Mouse (Mus musculus): Measurements from ENCODE around the gene Slc38a6. TPM values are rescaled to one million over a fixed set of nuclear protein-coding genes. Genes with fewer than 3 reads are reported as not detected.

Gene Slc38a6
- total and polyA plus RNA-seq, 3 experiments: 3.1 to 6.1 TPM; not detected in 1

DNA sequence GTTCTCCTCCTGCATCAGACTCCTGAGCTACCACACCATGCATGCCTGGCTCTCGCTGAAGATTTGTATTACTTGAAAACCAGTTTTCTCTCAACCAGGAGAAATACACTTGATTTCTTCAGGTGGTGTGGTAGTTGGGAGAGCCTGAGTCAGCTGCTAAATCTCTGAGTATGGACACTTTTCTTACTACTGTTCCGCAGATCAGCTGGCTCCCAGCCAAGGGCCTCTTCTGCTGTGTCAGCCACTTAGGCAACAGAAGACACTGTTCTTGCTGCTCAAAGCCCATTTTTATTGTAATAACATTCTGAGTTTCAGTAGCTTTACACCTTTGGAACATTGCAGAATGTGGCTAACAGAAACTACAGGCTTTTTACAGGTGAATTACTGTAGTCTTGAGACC, 72.1 kb downstream of the Slc38a6 start:
- H3K9me3 ChIP-seq (replicated peaks; ENCODE audit: insufficient read depth, low read length): no peaks in the 10 kb centered on the region
- H3K79me2 ChIP-seq (ENCODE audit: control insufficient read depth, insufficient read depth, low read length, poor library complexity): no peaks in the 10 kb centered on the region
- no peak overlapping the region for H3K4me3 ChIP-seq (ENCODE audit: control insufficient read depth in 1 of 2, insufficient read depth in 1 of 2, low read depth in 2 of 2, low read length in 2 of 2)
- TF ChIP-seq MAFK (IDR thresholded peaks at IDR 0.05; ENCODE audit: borderline replicate concordance, low read depth, low read length) (no peak), ZC3H11A (IDR thresholded peaks at IDR 0.05; ENCODE audit: low read depth, low read length) (no peak), ELF1 (IDR thresholded peaks at IDR 0.05; ENCODE audit: low read depth, low read length) (no peak), ETS1 (IDR thresholded peaks at IDR 0.05; ENCODE audit: low read depth, low read length) (no peak), TAL1 (IDR thresholded peaks at IDR 0.05; ENCODE audit: low read length) (no peak)
- no peak overlapping the region for H3K9ac ChIP-seq (ENCODE audit: control insufficient read depth, low read depth, low read length, poor library complexity, severe bottlenecking)
- H3K27ac ChIP-seq (ENCODE audit: control insufficient read depth, low read depth, low read length): no peak overlapping the region
- H3K27me3 ChIP-seq (ENCODE audit: control insufficient read depth in 1 of 2, insufficient read depth in 2 of 2, low read length in 2 of 2): no peaks in the 10 kb centered on the region
- H3K36me3 ChIP-seq (ENCODE audit: control insufficient read depth in 1 of 2, insufficient read depth in 2 of 2, low read length in 2 of 2): no peaks in the 10 kb centered on the region
- no peaks in the 10 kb centered on the region for H3K4me1 ChIP-seq (ENCODE audit: control insufficient read depth in 1 of 2, insufficient read depth in 2 of 2, low read length in 2 of 2)
- peak; percentile 18 for DNase-seq (ENCODE audit: low read depth, low spot score)

GRCm38 (mm10) chr12:73359520-73359919, 72.9 kb downstream of the Slc38a6 start:
- TF ChIP-seq POLR2AphosphoS2 (IDR thresholded peaks at IDR 0.05; ENCODE audit: low read length) (no peak), UBTF (IDR thresholded peaks at IDR 0.05; ENCODE audit: borderline replicate concordance, insufficient read depth, low read depth, low read length) (no peak), HCFC1 (IDR thresholded peaks at IDR 0.05; ENCODE audit: low read depth, low read length) (no peak)

DNA sequence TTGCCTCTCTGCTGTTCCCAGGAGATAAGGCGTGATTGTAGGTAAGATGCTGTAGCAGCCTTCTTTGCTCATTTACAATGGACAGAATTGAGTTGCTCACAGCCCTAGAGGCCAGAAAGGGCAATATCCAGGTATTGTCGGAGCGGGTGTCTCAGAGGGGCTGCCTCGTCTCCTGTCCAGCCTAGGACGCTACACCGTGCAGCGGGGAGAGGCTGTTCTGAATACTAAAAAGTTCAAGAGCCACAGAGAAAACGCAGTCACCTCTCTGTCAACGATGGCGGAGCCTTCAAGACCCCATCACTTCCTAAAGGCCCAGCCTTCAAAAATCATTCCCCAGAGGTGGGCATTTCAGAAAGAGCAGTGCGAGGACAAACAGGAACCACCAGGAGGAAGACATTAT, 74.6 kb downstream of the Slc38a6 start:
- no peaks in the 10 kb centered on the region for H3K27me3 ChIP-seq (ENCODE audit: control insufficient read depth in 1 of 2, insufficient read depth in 2 of 2, low read length in 2 of 2)
- H3K79me2 ChIP-seq (ENCODE audit: control insufficient read depth, insufficient read depth, low read length, poor library complexity): no peaks in the 10 kb centered on the region
- no peak overlapping the region for H3K9ac ChIP-seq (ENCODE audit: control insufficient read depth, low read depth, low read length, poor library complexity, severe bottlenecking)
- H3K4me1 ChIP-seq (ENCODE audit: control insufficient read depth in 1 of 2, insufficient read depth in 2 of 2, low read length in 2 of 2): no peaks in the 10 kb centered on the region
- no peaks in the 10 kb centered on the region for H3K36me3 ChIP-seq (ENCODE audit: control insufficient read depth in 1 of 2, insufficient read depth in 2 of 2, low read length in 2 of 2)
- H3K4me3 ChIP-seq (ENCODE audit: control insufficient read depth in 1 of 2, insufficient read depth in 1 of 2, low read depth in 2 of 2, low read length in 2 of 2): no peak overlapping the region
- no peaks in the 10 kb centered on the region for H3K9me3 ChIP-seq (replicated peaks; ENCODE audit: insufficient read depth, low read length)
- DNase-seq (ENCODE audit: low read depth, low spot score): no peak
- no peak overlapping the region for H3K27ac ChIP-seq (ENCODE audit: control insufficient read depth, low read depth, low read length)
- TF ChIP-seq NELFE (IDR thresholded peaks at IDR 0.05; ENCODE audit: low read depth, low read length) (no peak), E2F4 (IDR thresholded peaks at IDR 0.05; ENCODE audit: borderline replicate concordance, low read depth, low read length) (no peak), ETS1 (IDR thresholded peaks at IDR 0.05; ENCODE audit: low read depth, low read length) (no peak), GATA1 (IDR thresholded peaks at IDR 0.05; ENCODE audit: low read depth, low read length) (no peak), NRF1 (IDR thresholded peaks at IDR 0.05; ENCODE audit: insufficient read depth, low read depth, low read length, poor library complexity, severe bottlenecking) (no peak), POLR2AphosphoS5 (IDR thresholded peaks at IDR 0.05; ENCODE audit: borderline replicate concordance, low read depth, low read length) (no peak), GABPA (IDR thresholded peaks at IDR 0.05; ENCODE audit: low read depth, low read length) (no peak), BHLHE40 (IDR thresholded peaks at IDR 0.05; ENCODE audit: borderline replicate concordance, low read depth, low read length) (no peak)

More at GRCm38 (mm10) chr12:73359520-73359919, 72.9 kb downstream of the Slc38a6 start:
- Histone ChIP-seq H3K4me1 (ENCODE audit: control insufficient read depth in 1 of 2, insufficient read depth in 2 of 2, low read length in 2 of 2) (no peaks in the 10 kb centered on the region), H3K36me3 (ENCODE audit: control insufficient read depth in 1 of 2, insufficient read depth in 2 of 2, low read length in 2 of 2) (no peaks in the 10 kb centered on the region), H3K27ac (ENCODE audit: control insufficient read depth, low read depth, low read length) (no peak overlapping the region), H3K9ac (ENCODE audit: control insufficient read depth, low read depth, low read length, poor library complexity, severe bottlenecking) (no peak overlapping the region), H3K4me3 (ENCODE audit: control insufficient read depth in 1 of 2, insufficient read depth in 1 of 2, low read depth in 2 of 2, low read length in 2 of 2) (no peak overlapping the region), H3K79me2 (ENCODE audit: control insufficient read depth, insufficient read depth, low read length, poor library complexity) (no peaks in the 10 kb centered on the region), H3K9me3 (replicated peaks; ENCODE audit: insufficient read depth, low read length) (no peaks in the 10 kb centered on the region), H3K27me3 (ENCODE audit: control insufficient read depth in 1 of 2, insufficient read depth in 2 of 2, low read length in 2 of 2) (no peaks in the 10 kb centered on the region)
- DNase-seq (ENCODE audit: low read depth, low spot score): no peak
